Mouse (Mus musculus) urinary bladder, postnatal 10 days (tissue): ENCODE measurements around the gene Ppp1r12b.

ENCODE experiments used
- DNase-seq: peaks from one replicate; pipeline ENCODE4 v3.0.0; 2022; ENCODE audit warnings: low spot score

Gene Ppp1r12b

DNA sequence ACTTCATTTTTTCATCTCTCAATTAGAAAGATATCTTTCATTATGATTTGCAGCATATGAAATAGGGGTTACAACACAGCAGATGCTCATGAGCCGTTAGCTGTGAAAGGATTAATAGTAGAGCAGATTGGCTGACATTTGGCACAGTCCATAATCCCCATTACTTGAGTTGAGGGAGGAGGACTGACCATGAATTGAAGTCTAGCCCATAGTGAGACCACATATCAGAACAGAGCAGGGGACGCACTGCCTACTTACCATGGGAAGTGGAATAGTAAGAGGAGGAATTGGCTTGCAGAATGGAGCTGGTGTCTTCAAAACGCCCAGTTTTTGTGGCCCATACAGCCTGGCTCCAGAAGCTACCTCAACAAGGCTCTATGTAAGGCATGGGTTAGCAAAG lies 159.2 kb downstream of the Ppp1r12b start:
- DNase-seq = no peak

DNA sequence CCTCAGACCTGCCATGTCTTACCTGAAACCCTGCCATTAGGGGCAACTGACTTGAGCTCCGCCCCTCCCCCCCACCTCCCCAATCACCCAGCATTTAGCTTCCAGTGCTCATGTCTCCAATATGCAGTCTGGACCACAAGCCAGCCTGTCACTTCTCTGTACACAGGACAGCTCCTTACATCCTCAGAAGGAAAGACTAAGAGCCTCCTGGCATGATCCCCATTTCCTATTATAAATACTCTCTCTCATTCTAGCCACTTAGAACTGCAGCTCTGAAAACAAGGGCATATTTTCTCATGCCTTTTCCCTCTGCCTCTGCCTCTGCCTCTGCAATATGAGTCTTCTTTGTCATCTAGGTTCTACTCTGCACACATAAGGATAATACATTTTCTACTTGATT lies 159.7 kb downstream of the Ppp1r12b start:
- DNase-seq = no peak

DNA sequence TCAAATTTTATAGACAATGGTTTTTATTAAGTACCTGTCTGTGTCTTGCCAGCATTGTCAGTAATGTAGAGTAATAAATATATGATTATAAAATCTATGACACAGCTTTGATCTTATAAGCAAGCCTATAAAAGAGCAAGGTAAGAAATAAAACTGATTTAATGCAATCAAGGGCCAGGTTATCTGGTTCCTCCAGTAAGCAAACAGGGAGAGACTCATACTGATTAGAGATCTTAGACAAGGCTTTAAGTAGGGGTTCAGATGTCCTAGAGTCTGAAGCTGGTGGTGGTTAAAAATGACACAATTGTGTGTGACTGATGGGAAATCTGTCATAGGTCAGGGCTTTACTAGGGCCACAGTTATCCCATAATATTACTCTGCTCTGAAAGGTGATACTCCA lies 164.3 kb downstream of the Ppp1r12b start:
- DNase-seq = no peak

DNA sequence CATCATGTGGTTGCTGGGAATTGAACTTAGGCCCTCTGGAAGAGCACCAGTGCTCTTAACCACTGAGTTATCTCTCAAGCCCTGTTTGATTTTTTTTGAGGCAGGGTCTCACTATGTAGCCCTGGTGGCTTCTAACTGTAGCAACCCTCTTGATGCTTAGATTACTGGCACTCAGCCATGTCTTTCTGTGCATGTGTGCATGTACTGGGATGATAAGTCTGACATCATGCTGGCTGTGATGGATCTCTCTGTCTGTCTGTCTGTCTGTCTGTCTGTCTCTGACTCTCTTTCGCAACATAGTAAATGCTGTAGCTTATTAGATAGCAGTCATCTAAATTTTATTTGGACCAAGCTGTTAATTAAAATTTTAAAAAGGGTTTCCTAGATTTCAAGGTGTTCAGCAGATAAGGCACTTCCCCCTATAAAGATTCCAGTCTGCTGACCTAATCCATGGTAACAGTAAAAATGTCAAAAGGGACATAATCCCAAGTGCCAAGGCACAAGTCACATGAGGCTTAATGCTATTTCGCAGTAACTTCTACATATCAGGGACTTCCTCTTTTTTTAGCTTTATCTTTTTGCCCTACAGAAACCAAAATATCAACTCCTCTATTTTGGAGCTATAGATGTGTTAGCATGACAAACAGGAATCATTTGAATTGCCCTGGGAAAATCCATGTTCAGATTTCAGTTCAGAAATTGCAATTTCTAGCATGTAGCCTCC lies 164.9 kb downstream of the Ppp1r12b start:
- no peak for DNase-seq

DNA sequence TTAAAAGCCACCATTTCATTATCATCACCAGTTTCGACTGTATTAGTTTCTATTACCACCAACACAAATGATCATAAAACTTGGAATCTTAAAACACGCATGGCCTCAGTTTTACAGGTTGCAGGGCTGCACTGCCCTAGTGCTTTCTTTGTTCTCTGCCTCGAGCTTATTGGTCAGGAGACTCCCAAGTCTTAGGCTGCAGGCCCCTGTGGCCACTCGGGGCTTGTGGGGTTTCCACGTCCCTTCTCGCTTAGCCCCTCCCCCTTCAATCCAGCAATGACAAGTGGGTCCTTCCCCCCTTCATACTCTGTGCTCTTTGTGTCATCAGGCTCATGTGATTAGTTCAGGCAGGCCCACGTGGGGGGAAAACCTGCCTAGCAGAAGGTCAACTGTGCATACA lies 167.6 kb downstream of the Ppp1r12b start:
- no peak for DNase-seq

DNA sequence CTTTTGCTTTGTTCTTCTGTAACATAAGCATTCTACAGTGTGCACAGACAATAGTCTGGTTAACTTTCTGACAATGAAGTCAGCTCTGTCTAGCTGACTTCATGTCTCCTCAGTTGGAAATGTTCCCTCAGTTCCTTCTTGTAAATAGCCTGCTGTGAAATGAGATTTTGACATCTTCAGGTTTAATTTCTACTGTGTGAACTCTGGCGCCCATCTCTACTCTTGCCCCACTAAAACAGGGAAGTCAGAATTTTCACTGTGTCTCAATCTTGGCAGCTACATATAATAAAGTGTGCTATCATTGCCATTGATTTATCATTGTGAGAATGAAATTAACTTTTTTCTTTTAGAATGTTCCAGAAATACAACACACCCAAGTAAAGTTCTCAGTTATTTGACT lies 170.8 kb downstream of the Ppp1r12b start:
- DNase-seq = no peak

DNA sequence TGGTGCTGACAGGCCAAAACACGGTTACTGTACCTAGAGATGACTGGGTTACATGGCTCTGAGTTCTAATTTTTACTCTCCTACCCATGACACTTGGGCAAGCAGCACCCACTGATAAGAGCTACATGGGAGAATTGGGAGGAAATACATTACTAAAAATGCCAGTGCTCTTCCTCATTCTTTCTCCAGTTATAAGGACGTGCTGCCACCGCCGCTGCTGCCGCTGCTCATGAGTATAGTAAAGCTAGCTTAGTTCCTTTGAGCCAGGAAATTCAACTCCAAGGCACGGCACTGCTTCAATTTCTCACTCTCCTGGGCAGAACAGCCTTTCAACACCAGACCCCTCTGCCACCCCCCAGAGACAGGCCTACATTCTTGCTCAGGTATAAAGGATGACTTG lies 171.3 kb downstream of the Ppp1r12b start:
- DNase-seq = no peak

DNA sequence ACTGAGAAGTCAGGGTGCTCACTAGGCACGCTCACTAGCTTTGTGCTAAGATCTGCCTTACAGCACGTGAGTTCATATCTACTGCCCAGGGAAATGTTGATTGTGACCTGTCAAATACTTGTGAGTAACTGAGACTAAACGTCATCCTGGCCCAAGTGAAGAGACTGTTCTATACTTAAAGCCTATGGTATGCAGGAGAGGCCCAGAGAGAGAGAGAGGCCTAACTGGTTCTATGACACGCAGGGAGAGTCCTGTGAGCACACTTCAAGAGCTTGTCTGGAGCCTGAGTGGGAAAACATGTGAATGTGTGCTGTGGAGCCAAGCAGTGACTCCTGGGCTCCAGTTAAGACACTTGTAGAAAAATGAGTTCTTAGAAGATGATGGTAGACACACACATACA lies 171.8 kb downstream of the Ppp1r12b start:
- DNase-seq = no peak

DNA sequence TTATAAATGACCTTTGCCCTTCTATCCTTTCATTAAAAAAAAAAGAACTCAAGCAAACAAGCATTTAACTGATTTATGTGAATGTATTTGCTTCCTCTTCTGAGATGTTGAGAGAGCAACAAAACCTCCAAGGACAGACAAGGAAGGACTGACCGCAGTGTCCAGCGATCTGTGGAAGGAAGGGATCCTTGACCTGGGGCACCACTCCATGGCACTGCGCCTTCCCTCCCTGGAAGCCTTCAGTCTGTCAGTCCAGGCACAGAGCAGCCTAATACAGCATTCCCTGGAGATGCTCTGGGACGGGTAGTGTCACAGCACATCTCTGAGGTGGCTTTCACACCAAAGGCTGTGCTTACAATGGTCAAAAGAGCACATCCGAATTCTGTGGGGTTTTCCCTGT lies 172.9 kb downstream of the Ppp1r12b start:
- DNase-seq = no peak

DNA sequence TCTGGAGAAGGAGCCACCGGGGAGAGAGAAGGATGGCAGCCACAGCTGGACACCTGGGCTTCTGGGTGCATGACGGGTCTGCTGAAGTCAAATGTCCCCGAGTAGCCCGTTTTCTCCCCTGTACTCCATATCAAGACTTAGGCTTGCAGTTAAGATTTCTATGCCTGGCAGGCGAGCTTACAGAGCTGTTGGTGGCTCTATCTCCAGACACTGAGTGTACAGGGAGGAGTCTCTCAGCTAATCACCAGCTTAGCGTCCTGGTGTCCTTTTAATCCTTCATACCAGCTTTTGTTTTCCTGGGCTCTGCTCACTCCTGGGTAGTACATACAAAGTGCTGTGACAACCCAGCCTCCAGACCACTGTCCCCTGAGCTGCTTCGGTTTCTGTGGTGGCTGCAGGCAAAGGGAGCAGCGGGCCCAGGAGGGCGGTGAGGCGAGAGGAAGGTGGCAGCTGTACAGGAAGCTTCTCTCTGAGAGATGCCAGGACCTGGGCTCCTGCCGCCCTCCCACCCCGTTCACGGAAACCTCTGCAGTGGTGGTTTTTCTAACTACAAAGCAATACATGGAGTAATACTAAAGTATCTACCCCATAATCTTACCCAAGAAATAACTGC lies 177.7 kb downstream of the Ppp1r12b start:
- no peak for DNase-seq

DNA sequence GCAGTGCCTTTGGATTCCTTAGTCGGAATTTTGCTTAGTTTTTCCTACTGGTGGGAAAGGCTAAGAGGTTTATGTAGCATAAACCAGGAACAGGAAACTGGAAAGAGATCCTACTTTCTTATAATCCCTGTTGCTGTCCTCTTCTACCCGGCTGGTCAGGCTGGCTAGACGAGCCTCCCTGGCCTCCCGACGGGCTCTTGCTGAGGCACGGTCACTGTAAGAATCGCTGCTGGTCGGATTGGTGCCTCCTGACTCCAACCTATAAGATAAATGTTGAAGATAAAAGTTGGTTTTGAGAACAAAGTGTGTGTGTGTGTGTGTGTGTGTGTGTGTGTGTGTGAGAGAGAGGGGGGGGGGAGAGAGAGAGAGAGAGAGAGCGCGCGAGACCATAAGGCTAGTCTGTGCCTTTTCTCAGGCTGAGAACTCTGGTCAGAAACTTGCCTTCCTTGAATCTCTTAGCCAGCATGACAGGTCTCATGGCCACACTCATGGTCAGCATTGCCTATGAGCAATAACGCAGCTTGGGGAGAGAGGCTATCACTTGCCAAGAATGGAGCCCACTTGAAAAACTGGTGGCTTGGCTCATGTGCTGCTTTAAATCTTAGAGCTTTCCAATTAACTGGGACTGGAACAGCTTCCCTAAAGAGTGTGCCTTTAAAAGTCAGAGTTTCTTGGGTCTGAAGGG lies 178.4 kb downstream of the Ppp1r12b start:
- no peak for DNase-seq

DNA sequence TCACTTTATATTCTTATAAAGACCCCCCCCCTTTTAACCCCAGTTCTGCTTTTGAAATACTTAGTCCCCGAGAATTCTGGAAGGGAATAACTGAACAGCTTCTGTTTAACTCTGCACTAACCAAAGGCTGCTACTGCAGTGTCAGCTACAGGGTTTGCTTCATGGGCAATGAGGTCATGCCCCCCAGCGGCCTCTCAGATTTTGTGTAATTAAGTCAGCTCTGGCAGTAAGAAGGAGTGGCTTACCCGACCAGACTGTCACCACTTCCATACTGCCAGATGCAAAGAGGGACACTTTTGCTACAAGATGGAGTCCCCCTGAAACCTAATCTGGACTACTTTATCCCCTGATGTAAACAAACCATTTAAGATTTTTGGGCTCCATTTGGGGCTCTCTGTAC lies 180.1 kb downstream of the Ppp1r12b start:
- no peak for DNase-seq

DNA sequence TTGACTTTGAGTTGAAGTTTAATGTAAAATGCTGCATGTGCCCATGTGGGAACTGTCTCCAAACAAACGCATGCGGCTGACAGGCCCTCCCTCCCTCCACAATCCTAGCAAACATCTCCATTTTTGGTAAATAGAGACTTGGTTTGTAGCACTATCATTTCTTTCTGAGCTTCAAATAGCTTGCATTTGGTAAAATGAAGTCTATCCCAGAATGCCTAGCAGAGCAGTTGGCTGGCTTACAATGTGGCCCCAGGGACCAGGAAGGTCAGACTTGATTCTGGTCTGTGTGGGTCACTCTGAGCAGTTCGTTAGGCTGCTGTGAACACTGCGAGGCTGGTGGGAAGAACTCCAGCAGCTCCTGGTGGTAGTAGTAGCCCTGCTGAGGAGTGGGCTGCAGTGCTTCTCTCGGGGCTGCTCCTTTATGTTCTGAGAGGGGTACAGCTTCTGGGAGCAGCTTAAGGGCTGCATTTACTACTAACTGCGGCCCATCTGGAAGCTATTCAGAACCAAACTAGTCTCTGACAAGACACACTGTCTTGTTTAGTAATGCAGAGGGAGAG lies 180.9 kb downstream of the Ppp1r12b start:
- no peak for DNase-seq

DNA sequence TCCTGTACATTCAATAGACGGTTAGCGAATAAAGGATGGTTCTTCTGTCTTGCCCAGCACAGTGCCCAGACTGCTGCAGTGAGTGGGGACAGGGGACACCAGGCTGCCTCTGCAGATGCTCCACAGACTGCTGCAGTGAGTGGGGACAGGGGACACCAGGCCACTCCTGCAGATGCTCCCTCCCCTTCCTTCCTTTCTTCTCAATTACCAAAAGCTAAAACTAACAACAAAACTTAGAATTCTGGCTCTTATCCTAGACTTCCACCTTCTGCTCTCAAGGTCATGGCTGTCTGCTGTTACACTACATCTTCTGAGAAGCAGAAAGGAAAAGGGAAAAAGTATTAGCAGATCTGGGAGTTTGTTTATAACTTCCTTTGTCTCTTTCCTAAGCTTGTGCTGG lies 181.5 kb downstream of the Ppp1r12b start:
- no peak for DNase-seq

DNA sequence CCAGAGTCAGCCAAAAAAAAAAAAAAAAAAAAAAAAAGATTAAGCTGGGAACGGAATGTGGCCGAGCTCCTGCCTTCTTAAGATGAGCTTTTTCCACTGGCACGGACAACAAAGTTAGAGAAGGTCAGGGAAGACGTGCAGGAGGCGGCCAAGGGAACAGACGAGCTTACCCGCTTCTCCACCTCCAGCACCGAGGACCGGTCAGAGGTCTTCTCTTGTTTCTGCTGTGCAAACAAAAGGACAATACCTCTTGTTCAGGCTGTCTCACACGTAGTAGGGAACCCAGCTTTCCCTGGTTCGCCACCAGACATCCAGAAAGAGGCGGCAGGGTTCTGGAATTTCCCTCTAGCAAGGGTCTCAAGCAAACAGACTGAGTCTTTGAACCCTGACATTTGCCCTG lies 182.5 kb downstream of the Ppp1r12b start:
- DNase-seq = no peak

DNA sequence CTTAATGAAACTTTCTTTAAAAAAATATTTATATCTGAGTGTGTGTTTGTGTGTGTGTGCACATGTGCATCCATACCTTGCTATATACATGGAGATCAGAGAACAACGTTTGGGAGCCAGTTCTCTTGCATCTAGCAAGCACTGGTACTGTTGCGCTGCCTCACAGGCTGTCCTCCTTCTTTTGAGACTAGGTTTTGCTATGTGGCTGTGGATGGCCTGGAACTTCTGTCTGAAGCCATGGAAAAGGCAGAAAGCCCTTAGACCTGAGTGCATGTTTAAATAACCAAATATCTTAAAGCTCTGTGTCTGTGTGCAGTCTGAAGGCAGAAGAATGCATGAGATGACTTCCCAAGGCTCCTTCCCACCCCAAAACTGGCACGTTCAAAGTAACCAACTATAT lies 182.9 kb downstream of the Ppp1r12b start:
- DNase-seq = no peak

DNA sequence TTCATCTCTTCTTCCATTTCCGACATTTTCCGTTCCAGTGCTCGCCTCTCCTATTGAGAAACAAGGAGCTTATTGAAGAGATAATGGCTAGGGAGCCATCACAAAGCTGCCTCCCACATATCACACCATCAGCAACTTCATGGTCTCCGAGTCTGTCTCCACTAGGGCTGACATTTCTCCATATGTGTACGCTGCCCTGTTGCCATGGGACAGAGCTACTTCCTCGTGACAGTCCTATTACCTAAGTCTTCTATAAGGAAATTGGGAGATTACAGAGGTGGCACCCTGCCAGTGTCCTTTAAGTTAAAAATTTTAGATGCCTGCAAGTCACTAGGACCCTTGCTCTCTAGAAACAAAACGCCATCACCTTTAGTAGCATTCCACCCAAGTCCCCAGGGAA lies 183.7 kb downstream of the Ppp1r12b start:
- no peak for DNase-seq

DNA sequence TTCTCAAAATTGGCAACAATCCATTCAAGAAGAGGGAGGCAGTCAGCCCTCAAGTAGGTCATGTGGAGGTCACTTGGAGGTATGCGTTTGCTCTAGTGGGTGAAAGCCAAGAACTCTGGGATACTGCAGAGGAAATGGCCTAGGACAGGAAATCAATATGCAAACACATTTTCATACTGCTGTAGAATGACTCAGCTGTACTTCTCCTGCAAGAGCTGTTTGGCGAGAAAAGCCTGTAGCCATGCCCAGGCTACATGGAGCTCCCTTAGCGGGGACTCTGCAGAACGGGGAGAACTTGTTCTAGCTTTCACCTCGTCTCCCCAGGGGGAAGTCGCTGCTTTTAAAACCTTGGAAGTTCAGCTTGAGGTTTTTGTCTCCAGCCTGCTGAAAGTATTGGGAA lies 184.4 kb downstream of the Ppp1r12b start:
- no peak for DNase-seq

DNA sequence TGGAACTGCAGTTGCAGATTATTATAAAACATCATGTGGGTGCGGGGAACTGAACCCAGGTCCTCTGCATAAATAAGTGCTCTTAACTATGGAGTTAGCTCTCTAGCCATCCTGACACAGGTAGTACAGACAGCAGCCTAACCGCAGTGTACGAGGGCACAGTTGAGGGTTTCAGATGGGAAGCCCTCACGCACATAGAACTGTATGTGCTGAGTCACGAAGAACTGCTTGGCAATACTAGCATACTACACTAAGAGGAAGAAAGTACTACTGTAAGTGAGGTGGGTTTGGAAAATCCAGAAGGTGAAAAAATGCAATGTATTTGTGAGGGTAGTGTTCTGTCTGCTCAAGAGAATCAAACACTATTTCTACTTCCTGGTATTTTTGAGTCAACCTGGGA lies 185.4 kb downstream of the Ppp1r12b start:
- DNase-seq = no peak

DNA sequence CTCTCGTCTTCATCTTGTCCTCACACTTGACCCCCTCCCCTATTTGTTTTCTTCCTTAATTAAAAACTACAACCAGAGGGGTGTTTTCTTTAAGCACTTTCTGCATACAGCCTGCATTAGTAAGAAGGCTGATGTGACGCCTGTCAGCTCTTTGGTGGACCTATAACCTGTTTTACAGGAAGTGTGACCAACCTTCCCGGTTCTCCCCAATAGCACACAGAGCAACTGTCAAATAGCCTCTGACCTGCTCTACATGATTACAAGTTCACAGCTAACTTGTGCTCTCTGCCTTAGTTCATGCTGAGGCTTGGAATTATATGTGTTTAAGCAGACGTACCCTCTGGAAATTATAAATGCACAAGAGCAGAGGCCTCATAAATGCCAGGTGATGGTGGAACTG lies 189.3 kb downstream of the Ppp1r12b start:
- DNase-seq = no peak

DNA sequence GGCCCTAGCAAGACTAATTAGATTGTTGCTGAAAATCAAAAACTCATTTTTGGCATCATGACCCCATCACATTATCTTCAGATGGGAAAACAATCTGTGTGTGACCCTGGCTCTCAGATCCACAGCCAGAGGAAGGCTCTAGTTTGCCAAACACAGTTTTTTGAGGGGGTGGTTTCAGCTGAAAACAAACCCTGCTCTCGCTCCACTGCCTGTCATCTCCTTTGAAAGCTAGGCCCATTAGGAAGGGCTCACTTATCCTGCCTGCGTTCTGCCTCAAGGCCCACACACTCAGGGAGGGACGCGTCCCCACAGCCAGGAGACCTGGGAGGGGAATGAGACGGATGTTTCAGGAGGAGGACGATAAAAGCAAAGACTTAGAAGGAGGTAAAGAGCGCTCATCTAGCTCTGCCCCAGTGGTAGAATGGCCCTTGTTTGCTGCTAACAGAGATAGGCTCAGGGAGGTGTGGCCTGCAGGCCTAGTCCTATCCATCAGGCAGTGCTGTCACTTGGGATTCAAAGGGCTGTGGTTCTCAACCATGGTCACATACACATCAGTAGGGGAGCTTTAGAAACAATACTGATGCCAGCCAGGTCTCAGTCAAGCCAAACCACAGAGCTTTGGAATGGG lies 190.8 kb downstream of the Ppp1r12b start:
- no peak for DNase-seq

DNA sequence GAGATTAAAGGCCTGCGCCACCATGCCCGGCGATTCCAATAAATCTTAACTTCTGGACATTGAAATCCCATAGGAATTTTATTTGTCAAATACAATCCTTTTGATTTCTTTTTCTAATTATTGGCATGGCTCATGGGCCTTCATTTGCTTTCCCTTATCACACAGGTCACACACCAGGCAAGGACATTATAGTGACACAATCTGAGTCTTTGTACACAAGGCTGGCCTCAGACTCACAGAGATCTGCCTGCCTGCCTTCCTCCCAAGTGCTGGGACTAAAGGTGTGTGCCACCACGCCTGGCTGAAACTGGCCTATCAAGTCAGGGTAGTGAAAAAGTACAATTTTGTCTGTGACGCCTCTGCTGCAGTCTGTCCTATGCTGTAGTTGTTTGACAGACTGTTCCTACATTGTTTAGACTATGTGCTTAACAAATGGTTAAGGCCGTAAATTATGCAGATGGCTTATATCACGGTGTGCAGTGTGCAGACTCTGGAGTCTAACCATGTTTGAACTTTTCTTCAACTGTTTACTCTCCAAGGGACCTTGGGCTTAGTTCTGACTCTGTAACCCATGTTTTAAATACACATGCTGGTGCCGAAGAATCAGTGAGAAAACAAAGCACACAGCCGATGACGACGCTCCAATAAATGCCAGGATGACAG lies 191.8 kb downstream of the Ppp1r12b start:
- no peak for DNase-seq
